Mouse (Mus musculus) spleen, postnatal 10 days (tissue): ENCODE data around the gene Ift57.

ENCODE experiments used
- DNase-seq, 2 experiments: peaks; one replicate each; pipeline ENCODE4 v3.0.0; 2021 to 2022; ENCODE audit warnings: low spot score in 2 of 2

The Ift57 gene

DNA sequence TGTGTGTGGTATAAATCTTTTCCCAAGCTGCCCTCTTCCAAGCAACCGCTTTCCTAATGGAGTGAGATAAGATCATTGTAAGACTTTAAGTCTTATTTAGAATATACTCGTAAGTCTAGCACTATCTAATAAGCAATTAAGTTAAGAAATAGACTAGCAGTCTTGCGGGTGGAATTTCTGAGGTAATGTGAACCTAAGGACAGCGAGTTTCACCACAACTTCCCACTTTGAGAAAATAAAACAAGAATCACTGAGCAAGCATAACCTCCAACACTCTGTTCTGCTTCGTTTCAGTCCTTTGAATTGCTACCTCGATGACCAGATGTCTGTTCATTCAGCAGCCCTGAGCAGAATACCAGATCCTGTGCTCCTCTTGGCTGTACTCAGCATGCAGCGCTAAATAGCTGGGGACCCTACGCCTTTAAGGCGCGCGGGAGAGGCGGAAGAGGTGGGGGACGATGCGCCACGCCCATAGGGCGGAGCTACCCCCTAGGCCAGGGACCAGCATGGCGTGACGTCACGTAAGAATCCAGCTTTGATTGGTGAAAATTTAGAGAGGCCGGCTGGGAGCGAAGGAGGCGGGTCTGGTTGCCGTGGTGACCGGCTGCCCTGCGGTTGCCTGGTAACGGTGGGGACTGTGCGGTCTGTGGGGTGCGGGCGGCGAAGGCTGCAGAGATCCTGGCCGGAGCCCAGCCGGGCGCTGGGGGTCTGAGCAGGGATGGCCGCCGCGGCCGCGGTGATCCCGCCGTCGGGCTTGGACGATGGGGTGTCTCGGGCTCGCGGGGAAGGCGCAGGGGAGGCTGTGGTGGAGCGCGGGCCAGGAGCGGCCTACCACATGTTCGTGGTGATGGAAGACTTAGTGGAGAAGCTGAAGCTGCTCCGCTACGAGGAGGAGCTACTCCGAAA is at the start of gene Ift57:
Gene Ift57, plus strand, starts transcription at position 614 of the 906 bp plus-strand sequence.
- DNase-seq = peak; percentile 97 to 99

DNA sequence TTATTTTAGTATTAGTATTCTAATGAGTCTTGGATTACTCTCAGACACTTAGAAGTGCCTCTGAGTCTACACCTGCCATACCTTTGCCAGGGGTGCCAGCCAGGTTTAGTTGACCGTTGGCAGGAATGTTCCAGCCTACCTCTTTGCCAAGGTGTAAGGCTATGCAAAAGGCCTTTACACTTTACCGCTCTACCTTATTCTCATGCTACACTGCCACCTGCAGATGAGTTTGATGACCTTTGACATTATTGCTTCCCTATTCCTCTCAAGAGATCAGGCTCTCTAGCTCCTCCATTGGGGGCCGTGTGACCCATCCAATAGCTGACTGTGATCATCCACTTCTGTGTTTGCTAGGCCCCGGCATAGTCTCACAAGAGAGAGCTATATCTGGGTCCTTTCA is 41.9 kb upstream of the Ift57 start:
- no peak for DNase-seq

DNA sequence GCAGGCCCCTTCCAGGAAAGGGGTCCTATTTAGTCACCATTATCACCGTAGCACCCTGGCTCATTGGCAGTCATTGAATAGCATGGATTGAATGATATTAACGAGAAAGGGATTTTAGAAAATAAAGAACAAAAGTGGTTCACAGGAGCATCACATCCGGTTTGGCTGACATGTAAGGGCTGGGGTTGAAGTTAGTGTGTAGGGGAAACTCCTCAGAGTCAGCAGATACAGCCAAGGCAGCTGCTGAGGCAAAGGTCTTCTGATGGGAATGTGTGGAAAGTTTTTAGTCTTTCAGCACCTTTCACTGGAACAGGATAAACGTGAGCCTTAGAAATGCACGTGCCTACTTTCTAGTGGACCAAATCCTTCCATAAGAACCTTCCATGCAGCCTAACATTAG is 41.0 kb upstream of the Ift57 start:
- DNase-seq = no peak

DNA sequence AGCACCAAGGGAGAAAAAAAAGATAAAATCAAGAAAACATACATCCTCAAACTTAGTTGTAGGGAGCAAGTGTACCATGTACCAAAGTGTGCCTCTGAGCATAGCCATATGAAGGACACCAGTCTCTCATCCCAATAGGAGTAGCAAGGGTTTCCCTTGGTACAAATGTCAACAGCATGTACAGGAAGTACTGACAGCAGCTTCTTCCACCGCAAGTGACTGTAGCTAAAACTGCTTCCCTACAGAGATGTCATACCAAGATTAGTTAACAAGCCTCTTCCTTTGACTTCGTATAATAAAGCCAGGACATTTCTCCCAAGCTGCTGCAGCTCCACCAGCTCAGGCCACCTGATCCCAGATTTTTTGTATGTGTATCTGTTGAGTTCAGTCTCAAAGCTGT is 39.9 kb upstream of the Ift57 start:
- DNase-seq = no peak

DNA sequence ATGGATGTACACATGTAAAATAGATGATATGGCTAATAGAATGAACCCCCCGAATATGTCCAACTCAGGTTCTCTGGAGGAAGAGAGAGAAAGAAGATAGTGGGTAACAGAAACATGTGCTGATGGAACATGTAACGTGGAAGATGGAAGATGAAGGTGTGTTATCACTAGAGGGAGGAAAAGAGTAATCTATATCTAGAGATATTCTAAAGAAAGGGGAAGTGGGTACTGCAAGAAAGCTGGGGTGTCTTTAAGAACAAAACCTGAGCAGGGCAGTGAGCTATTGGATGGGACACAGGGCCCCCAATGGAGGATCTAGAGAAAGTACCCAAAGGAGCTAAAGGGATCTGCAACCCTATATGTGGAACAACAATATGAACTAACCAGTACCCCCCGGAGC is 38.9 kb upstream of the Ift57 start:
- DNase-seq = no peak

DNA sequence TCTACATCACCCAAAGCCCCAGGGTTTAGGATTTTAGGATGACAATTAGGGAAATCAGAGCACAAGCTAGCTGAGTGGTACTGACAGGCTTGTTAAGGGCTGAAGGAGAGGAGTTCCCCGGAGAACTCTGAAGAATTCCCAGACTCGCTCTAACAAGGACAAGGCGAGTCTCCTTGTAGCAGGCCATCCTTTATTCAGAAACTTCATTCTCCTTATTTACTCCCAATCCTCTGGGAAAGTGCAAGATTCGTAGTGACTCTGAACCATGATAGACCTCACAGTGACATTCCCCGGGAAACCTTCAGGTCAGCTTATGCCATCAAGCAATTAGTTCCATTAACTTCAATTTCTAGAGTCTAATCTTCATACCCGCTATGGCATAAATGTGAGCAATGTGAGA is 36.8 kb upstream of the Ift57 start:
- DNase-seq = no peak

DNA sequence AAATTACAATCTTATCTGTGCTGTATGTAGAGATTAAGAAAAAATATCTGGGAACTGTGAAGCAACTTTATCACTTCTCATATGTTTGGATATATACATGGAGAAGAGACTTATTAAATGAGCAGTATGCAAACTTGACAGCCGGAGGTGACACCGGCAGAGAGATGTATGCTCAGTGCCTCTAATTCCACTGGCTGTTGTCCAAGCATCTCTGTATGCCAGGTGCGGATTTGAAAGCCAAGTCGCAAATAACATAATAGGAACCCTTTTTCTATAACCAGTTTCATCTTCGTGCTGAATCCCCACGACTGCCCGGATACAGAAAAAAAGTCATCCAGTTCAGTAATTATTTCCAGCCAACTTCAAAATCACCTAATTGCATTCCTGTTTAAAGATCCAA is 34.4 kb upstream of the Ift57 start:
- no peak for DNase-seq

DNA sequence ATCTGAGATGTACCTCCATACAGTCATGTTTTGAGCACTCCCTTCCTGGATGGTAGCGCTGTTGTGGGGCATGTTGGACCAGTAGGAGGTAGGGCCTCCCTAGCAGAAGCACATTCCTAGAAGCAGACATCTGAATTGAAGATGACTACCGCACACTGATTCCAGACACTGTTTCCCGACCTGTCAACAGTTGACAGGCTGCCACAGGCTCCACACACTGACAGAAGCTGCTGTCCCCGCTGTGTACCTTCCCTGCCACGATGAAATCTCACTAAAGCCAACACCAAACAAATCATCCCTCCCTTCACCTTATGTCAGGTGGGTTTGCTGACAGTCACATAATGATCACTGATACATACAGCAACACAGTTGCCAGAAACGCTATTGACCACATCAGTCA is 19.4 kb upstream of the Ift57 start:
- no peak for DNase-seq

DNA sequence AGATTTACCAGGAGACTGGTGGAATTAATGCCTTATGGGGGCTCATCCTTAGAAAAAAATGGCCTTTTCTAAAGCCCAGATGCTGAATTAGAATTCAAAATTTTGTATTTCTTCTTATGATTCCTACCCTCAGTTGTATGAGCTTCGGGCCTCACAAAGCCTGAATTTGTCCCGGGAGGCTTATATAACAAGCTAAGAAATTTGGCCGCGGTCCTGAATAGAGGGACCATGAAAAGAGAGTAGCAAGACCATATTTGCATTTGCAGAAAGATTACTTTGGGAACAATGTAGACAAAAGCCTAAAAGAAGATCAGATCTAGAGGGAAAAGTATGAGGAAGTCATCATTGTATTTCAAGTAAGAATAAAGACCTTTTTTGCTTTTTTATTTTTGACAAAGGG is 14.1 kb upstream of the Ift57 start:
- DNase-seq = no peak

DNA sequence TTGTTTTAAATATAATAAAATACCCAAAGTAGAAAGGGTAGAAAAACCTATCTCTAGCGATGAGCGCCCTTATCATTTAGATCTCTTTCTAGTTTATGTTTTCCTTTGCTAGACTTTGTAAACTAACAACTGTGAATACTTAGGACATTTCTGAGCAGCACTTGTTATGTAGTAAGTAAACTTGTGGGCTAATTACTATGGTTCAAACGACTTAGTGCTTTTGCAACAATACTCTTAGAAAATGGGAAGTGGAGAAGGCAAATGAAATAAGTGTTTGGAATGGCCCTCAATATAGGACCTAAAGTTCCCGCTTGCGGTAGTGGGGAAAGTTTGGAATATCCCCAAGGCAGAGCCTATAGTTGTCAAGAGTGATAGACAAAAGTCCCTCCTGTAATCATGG is 788 bp downstream of the Ift57 start:
- no peak for DNase-seq

DNA sequence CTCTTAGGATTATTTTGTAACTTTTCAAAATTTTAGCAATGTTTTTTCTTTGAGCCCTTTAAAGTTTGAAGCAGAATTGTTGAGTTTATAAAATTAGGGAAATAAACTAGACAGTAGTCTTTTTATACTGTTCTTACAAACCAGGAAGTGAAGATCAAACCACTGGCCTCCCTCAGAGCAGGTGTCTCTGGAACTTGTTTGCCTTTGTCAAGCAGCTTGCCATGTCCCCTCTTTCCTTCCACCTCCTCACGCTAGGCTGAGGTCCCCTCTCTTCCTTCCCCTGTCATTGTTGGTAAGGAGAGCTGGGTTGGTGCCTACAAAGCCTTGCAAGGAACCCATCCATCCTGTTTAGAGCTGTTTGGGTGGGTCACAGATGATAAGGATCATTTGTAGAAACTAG is 9.0 kb downstream of the Ift57 start:
- no peak for DNase-seq

DNA sequence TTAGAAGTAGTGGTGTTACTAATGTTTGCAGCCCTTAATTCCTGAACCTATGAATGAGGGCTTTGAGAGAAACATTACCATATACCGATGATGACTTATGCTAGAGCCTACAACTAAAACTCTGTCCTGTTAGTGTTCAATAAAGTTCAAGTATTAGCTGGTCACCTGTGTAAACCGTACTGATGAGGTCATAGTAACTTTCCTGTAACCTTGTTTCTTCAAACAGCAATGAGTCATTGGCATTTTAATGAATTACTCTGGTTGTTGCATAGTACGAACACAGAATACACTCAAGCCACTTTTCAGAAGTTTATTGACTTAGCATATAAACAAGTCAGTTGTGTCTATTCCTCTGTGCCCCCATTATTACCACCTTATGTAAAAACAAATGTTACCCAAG is 11.2 kb downstream of the Ift57 start:
- DNase-seq = no peak

DNA sequence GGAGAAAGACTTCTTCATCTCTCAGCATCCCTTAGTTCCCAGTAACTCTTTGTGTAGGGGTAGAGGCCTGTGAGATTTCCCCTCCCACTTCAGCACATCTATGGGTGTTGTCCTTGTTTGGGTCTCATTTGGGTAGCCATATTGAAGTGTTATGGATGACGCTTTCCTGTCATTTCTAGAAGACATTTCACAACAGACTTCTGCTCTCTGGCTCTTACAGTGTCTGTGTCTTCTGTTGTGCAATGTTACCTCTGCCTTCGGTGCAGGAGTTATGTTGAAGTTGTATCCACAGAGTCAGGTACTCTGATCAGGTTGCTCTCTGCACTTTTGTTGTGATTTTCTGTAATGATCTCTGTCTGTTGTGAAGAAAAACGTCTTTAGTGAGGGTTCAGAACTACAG is 14.3 kb downstream of the Ift57 start:
- no peak for DNase-seq

DNA sequence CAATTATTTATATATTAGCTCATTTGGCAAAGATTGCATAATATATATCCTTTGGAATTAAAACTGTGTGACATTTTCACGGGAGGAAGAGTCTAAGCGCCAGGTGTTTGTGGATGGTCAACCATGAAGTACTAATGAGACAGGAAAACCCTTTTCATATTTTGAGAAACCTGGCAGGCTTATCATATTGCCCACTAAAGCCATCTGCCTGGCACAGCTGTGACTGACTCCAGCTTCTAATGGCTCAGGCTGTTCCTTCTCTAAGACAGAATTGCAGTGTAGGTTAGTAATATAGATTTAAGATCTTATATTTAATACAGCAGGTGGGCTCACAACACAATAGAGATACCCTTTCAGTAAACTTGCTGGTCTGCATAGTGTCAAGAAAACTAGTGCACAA is 21.6 kb downstream of the Ift57 start:
- no peak for DNase-seq

DNA sequence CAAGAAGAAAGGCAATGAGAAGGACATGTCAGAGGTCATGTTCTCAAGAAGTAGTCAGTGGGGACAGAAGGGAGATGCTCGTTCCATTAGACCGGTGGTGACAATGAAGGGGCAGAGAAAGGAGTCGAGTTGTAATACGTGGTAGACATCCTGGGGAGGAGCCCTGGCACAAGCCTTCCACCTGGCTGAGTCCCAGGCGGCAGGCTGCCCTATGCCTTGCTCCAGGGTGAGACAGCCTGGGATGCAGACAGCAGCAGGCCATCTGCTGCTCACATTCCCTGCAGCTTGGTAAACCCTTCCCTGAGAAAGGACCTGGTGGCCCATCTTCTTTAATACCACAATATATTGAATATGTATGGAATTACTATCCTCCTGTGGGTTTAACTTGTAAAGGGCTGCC is 22.6 kb downstream of the Ift57 start:
- no peak for DNase-seq

DNA sequence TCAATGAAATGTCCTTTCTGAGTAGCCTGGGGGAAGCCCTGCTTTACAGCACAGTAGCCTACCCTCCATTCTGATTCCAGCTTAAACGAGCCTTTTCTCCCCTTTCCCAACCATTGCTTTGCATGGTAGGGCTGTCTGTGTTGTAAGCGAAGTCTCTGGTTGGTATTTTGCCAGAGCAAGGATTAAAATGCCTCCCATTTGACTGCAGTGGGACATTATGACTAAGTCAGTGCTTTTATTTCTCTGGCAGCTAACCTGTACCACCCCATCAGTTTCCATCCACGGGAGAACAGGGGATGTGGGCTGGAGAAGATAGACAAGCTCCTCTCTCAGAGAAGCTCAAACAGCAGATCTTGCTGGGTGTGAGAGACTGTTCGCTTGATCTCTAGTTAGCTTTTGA is 24.2 kb downstream of the Ift57 start:
- DNase-seq = no peak

DNA sequence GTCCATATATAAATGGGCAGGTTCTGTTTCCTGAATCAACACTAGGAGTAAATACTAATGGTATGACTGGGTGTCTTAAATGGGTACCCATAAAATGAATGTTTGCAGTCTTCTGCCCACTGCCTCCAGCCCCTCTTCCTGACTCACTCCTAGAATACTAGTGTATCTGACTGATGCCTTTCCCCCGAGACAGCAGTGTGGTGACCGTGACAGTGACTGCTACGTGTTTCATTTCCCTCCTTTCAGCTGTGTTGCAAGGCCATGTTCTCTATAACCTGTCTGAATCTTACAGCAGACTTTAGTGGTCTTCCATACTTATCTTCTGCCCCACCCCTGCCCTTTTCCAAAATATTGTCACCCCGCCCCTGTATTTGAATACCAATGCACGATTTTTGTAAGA is 25.2 kb downstream of the Ift57 start:
- no peak for DNase-seq

DNA sequence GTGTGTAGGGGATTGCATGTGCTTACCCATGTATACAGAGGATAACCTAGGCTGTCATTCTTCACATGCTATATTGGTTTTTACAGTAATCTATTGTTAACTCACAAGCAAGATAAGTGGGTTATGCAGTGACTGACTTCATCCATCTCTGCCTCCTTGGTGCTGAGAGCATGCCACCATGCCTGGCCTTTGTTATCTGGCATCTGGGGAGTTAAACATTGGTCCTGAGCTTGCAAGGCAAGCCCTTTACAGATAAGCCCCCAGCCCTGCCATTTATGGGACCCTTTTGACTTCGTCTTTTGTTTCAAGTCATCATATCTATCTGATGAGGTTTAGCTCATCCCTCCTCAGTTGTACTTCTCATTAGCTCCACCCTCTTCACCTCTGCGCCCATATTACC is 25.9 kb downstream of the Ift57 start:
- no peak for DNase-seq

DNA sequence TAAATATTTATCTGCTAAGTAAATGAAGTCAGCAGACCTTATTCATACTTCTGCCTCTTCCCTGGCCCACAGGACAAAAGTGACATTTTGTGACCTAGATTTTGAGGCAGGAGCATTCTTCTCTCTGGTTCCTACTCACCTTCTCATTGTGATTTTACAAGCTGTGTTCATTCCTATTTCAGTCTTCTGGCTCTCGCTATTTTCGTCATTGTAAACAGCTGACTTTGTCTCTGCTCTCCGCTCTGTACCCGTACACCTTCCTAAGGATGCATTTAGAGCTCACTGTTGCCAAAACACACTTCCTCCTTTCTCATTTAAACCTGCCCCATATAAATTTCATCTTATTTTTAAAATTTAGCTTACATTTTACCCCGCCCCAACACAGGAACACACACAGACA is 26.4 kb downstream of the Ift57 start:
- no peak for DNase-seq

DNA sequence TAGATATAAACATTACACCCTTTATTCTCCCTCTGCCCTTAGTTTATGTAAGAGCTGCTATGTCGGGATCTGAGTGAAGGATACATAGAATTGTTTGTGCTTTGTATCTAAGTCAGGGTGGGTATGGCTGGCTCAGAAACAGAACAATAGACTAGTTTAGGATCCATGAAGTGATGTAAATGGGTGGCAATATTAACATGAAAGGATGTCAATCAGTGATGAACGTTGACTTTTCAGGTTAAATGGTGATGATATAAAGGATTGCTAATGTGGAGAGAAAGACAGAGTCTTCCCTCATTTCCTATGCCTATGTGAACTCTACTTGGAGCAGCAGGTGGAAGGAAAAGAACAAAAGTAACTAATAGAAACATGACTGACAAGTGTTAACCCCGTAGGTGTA is 27.2 kb downstream of the Ift57 start:
- DNase-seq = no peak

DNA sequence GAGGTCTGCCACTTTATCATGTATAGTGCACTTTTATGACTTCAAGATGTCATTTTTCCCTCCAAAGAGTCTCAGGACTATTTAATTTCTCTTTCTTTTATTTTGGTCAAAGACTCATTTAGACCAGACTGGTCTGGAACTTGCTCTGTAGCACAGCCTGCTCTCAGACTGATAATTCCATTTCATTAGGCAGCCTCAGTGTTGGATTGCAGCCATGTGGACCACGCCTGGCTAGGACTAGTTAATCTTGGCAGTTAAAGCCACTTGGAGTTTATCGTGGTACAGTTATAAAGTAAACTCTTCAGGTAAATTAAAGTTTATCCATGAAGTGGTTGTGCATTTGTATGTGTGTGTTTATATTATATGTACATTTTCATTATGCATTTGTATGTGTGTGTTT is 27.7 kb downstream of the Ift57 start:
- peak in 1 of 2 experiments; percentile 72 for DNase-seq

DNA sequence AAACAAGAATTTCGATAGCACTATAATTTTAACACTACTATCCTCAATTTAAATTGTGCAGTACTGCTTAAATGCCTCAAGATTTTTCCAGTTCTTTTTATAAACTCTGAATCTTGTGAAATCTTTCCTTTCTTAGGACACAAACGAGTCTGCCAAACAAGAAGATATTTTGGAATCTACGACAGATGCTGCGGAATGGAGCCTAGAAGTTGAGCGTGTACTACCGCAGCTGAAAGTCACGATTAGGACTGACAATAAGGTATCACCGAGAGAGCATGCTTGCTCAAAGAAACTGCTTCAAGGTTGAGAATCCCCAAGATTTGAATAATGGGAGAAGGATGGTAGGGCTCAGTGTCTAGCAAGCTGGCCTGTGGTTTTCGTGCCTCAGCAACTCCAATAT is 37.5 kb downstream of the Ift57 start:
- DNase-seq = no peak

DNA sequence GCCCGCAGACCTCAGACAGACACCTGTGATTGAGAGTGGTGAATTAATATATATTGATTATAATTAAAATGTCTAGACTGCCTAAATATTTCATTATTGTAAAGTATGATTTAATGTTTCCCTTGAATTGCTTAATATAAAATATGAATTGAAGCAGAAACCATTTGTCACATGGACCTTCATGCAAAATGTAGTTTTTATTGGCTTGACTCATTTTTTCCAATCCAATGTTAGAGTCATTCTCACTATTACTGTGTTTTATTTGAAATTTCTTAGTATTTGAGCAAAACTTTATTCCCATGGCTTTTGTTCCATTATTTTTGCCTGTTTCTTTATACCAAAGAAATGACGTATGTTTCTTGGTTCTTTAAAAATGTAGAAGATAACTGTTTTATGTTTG is 48.3 kb downstream of the Ift57 start:
- DNase-seq = no peak

DNA sequence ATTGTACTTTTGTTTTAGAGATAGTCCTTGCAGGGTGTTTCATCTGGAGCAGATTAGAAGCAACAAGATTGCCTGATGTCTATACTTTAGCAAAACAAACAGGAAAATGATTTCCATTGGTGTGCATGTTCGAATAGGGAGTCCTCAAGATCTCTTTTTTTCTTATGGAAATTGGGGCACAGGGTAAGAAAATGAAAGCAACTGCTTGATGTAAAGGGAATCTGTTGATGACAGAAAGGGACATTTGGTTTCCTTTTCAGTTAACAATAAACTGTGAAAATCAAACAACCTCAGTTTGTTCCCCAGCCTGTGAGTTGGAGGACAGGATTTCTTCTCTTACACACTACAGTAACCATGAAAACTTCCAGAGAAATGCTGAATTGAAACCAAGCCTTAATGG is 53.9 kb downstream of the Ift57 start:
- no peak for DNase-seq
